In genomic region chr2:85007729-85008128, GRCm38 (mm10) we compare ENCODE assay signal across 11 mouse cellular contexts. TPM values are rescaled to one million over a fixed set of nuclear protein-coding genes. Genes with fewer than 3 reads are reported as not detected.
DNase-seq lines count a peak whose midpoint lies in the region; ATAC-seq and TF ChIP-seq lines count a peak whose summit lies in the region.
"Had no signal": no experiment of that assay in that cellular context is flagged by ENCODE, and none has a peak within 500 bp of the region (broad histone marks: within the 10 kb centered on the region; RNA-seq: fewer than 3 reads in every experiment).

No protein-coding gene starts in this region.

- DNase-seq in cerebellum, postnatal 10 days: peak; percentile 39 to 50
- DNase-seq in cerebellum, adult 9-11 months: no peak
- peak; percentile 41 for DNase-seq in liver, adult 2 months (ENCODE audit: extremely low read depth, low read depth, low spot score)
- peak; percentile 43 for DNase-seq in c-Kit-negative CD71-positive TER-119-positive erythroid progenitor cells, embryonic 14.5 days (ENCODE audit: low read depth, low spot score)
- peak; percentile 40 for DNase-seq in liver, postnatal 0 days
- DNase-seq in thymus, postnatal 14 days: peak; percentile 36
- DNase-seq in layer of hippocampus, adult 11-12 months (ENCODE audit: low spot score): no peak

- H3K27ac ChIP-seq in liver, adult 2 months (replicated peaks; ENCODE audit: insufficient read depth, low read depth, low read length): no peak overlapping the region
- no peak overlapping the region for H3K27ac ChIP-seq in liver, embryonic 12.5 days
- no peak overlapping the region for H3K27ac ChIP-seq in liver, postnatal 0 days (ENCODE audit: low read depth)
- H3K27ac ChIP-seq: stomach, embryonic 15.5 days had no signal

- H3K4me1 ChIP-seq in liver, adult 2 months (ENCODE audit: control insufficient read depth, insufficient read depth, low read length): peaks cover 3% of the 10 kb centered on the region; the same call in 1 of the 2 replicates
- peaks cover 45% of the 10 kb centered on the region for H3K4me1 ChIP-seq in liver, embryonic 12.5 days
- peaks cover 26% of the 10 kb centered on the region for H3K4me1 ChIP-seq in liver, postnatal 0 days (ENCODE audit: insufficient read depth)

- H3K4me3 ChIP-seq in liver, adult 2 months (ENCODE audit: insufficient read depth, low read depth, low read length): no peak overlapping the region
- no peak overlapping the region for H3K4me3 ChIP-seq in liver, embryonic 12.5 days
- H3K4me3 ChIP-seq in liver, postnatal 0 days (ENCODE audit: low read depth, low read length): no peak overlapping the region
- H3K4me3 ChIP-seq: stomach, embryonic 15.5 days had no signal

- TF ChIP-seq POLR2A in liver, adult 2 months (IDR thresholded peaks at IDR 0.05; ENCODE audit: extremely low read depth, insufficient read depth, low read length): no peak

- 20% methylated on average over 4 of the region's 4 CpGs for WGBS in liver, adult 2 months
- WGBS in liver, embryonic 12.5 days (ENCODE audit: insufficient replicate concordance): 9% methylated on average over 4 of the region's 4 CpGs
- WGBS in liver, postnatal 0 days (ENCODE audit: insufficient replicate concordance): 22% methylated on average over 4 of the region's 4 CpGs

- no peak for ATAC-seq in liver, embryonic 12.5 days
- no peak for ATAC-seq in liver, postnatal 0 days

- no peak overlapping the region for H3K4me2 ChIP-seq in liver, embryonic 12.5 days
- no peak overlapping the region for H3K4me2 ChIP-seq in liver, postnatal 0 days (ENCODE audit: low read depth, low read length)
- H3K4me2 ChIP-seq: stomach, embryonic 15.5 days had no signal

- no peaks in the 10 kb centered on the region for H3K27me3 ChIP-seq in liver, adult 2 months (ENCODE audit: control insufficient read depth, insufficient read depth, low read length)
- H3K27me3 ChIP-seq in liver, embryonic 12.5 days (replicated peaks): peaks cover 5% of the 10 kb centered on the region; the same call in 1 of the 2 replicates
- no peaks in the 10 kb centered on the region for H3K27me3 ChIP-seq in liver, postnatal 0 days (ENCODE audit: insufficient read depth, low read length)
- H3K27me3 ChIP-seq: stomach, embryonic 15.5 days had no signal

- TF ChIP-seq EP300 in liver, postnatal 0 days (IDR thresholded peaks at IDR 0.05; ENCODE audit: low read depth): no peak

- TF ChIP-seq CTCF in liver, adult 2 months (IDR thresholded peaks at IDR 0.05; ENCODE audit: low read depth, low read length): no peak
- peak; percentile 87 for TF ChIP-seq CTCF in liver, postnatal 0 days (IDR thresholded peaks at IDR 0.05; ENCODE audit: low read depth)

- H3K36me3 ChIP-seq in liver, adult 2 months (ENCODE audit: control insufficient read depth, insufficient read depth, low read length): no peaks in the 10 kb centered on the region
- H3K36me3 ChIP-seq in liver, embryonic 12.5 days: no peaks in the 10 kb centered on the region
- H3K36me3 ChIP-seq in liver, postnatal 0 days (replicated peaks; ENCODE audit: insufficient read depth, low read length): no peaks in the 10 kb centered on the region
- H3K36me3 ChIP-seq: stomach, embryonic 15.5 days had no signal

- no peaks in the 10 kb centered on the region for H3K9me3 ChIP-seq in liver, embryonic 12.5 days (replicated peaks)
- no peaks in the 10 kb centered on the region for H3K9me3 ChIP-seq in liver, postnatal 0 days (ENCODE audit: low read length)
- H3K9me3 ChIP-seq: stomach, embryonic 15.5 days had no signal

- no peaks in the 10 kb centered on the region for H3K79me2 ChIP-seq in liver, adult 2 months (ENCODE audit: control insufficient read depth, insufficient read depth, low read length)

- no peak overlapping the region for H3K9ac ChIP-seq in liver, adult 2 months (ENCODE audit: low read depth, low read length)
- H3K9ac ChIP-seq in liver, embryonic 12.5 days: no peak overlapping the region
- H3K9ac ChIP-seq in liver, postnatal 0 days (replicated peaks): no peak overlapping the region
- H3K9ac ChIP-seq: stomach, embryonic 15.5 days had no signal

RNA-seq across cellular contexts. Expression of gene Prg3, which starts 19.7 kb away (rescaled TPM):
- total RNA-seq in liver, adult 2 months (2014; rRNA removed): not detected in 2 replicates
- polyA plus RNA-seq in liver, adult 2 months (2012; rRNA removed): not detected in 2 replicates
- polyA plus RNA-seq in liver, embryonic 12.5 days (2016; fragmentation: Nextera tagmentation; extraction: Ambion mirVana): 3.1 and 7.1 TPM in 2 replicates
- polyA plus RNA-seq in liver, postnatal 0 days (2015; fragmentation: Nextera tagmentation; extraction: Ambion mirVana): 4.0 and 5.1 TPM in 2 replicates
- polyA plus RNA-seq: heart, embryonic 14.5 days; lung, embryonic 16.5 days had no signal

RNA-seq across cellular contexts. Expression of gene Prg2, which starts 27.5 kb away (rescaled TPM):
- total RNA-seq in liver, adult 2 months (2014; rRNA removed): not detected in 2 replicates
- 0.11 TPM in 1 of 2 replicates, not detected in the other for polyA plus RNA-seq in liver, adult 2 months (2012; rRNA removed)
- polyA plus RNA-seq in liver, embryonic 12.5 days (2016; fragmentation: Nextera tagmentation; extraction: Ambion mirVana): 27.7 and 79.1 TPM in 2 replicates
- 22.0 and 26.1 TPM in 2 replicates for polyA plus RNA-seq in liver, postnatal 0 days (2015; fragmentation: Nextera tagmentation; extraction: Ambion mirVana)
- polyA plus RNA-seq: heart, embryonic 14.5 days; lung, embryonic 16.5 days had no signal

RNA-seq across cellular contexts. Expression of gene Ssrp1, which starts 29.3 kb away (rescaled TPM):
- 39.1 and 40.7 TPM in 2 replicates for total RNA-seq in liver, adult 2 months (2014; rRNA removed)
- 45.2 and 48.9 TPM in 2 replicates for polyA plus RNA-seq in liver, adult 2 months (2012; rRNA removed)
- polyA plus RNA-seq in liver, embryonic 12.5 days (2016; fragmentation: Nextera tagmentation; extraction: Ambion mirVana): 228 and 230 TPM in 2 replicates
- 69.8 and 80.8 TPM in 2 replicates for polyA plus RNA-seq in liver, postnatal 0 days (2015; fragmentation: Nextera tagmentation; extraction: Ambion mirVana)

RNA-seq across cellular contexts. Expression of gene P2rx3, which starts 29.5 kb away (rescaled TPM):
- 2.1 and 2.8 TPM in 2 replicates for total RNA-seq in liver, adult 2 months (2014; rRNA removed)
- 1.2 and 2.1 TPM in 2 replicates for polyA plus RNA-seq in liver, adult 2 months (2012; rRNA removed)
- 0.30 and 0.61 TPM in 2 replicates for polyA plus RNA-seq in liver, embryonic 12.5 days (2016; fragmentation: Nextera tagmentation; extraction: Ambion mirVana)
- polyA plus RNA-seq in liver, postnatal 0 days (2015; fragmentation: Nextera tagmentation; extraction: Ambion mirVana): 0.56 and 0.57 TPM in 2 replicates
- polyA plus RNA-seq: heart, embryonic 14.5 days had no signal

RNA-seq across cellular contexts. Expression of gene Tnks1bp1, which starts 40.1 kb away (rescaled TPM):
- total RNA-seq in liver, adult 2 months (2014; rRNA removed): 13.2 and 15.0 TPM in 2 replicates
- polyA plus RNA-seq in liver, adult 2 months (2012; rRNA removed): 12.3 and 13.4 TPM in 2 replicates
- polyA plus RNA-seq in liver, embryonic 12.5 days (2016; fragmentation: Nextera tagmentation; extraction: Ambion mirVana): 7.9 and 8.7 TPM in 2 replicates
- polyA plus RNA-seq in liver, postnatal 0 days (2015; fragmentation: Nextera tagmentation; extraction: Ambion mirVana): 6.0 and 6.5 TPM in 2 replicates

Comparison
In these comparisons a context has a peak if more than half of its experiments do, and no peak if none do; other contexts are left out.
1. DNase-seq: peak in cerebellum, postnatal 10 days (2 of 2), liver, adult 2 months (single experiment), c-Kit-negative CD71-positive TER-119-positive erythroid progenitor cells, embryonic 14.5 days (single experiment), liver, postnatal 0 days (single experiment) and thymus, postnatal 14 days (single experiment); none in cerebellum, adult 9-11 months (single experiment) and layer of hippocampus, adult 11-12 months (single experiment).
2. RNA of gene Prg2, which starts 27.5 kb away (polyA plus RNA-seq): 27.7 to 79.1 TPM in liver, embryonic 12.5 days and 22.0 to 26.1 TPM in liver, postnatal 0 days; 0.11 TPM in liver, adult 2 months; every median in the first group is over 10 times any median in the second.